Mouse (Mus musculus): ENCODE data around the gene Bmp6. TPM values are rescaled to one million over a fixed set of nuclear protein-coding genes. Genes with fewer than 3 reads are reported as not detected.

The Bmp6 gene
- polyA plus RNA-seq, 1 experiment from 2014 or later: 0.27 TPM

DNA sequence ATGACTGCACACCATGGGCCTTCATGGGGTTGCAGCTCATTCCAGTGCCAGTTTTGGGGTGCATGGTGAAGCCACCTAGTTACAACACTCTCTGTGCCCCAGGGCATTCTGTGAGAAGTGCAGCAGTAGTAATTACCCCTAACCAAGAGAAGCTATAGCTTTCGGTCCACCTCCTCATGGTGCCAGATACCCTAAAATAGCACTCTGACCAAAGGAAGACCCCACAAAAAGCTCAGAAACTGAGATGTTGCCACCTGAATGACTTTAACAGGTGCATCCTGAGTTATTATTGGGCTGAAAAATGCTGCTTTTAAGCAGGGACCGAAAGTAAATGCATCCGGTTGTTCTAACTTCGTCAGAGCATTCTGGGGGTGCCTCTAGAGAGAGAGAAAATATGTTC is 186.6 kb downstream of the Bmp6 start:
- H3K4me2 ChIP-seq: no peak overlapping the region
- WGBS: 91% methylated on average over 4 of the region's 4 CpGs
- no peaks in the 10 kb centered on the region for H3K36me3 ChIP-seq (ENCODE audit: control insufficient read depth, insufficient read depth, low read length)
- DNase-seq (ENCODE audit: low spot score) (no peak), ATAC-seq (replicated peaks; ENCODE audit: low FRiP score) (no peak)
- peaks cover 5% of the 10 kb centered on the region; the same call in 1 of the 2 replicates for H3K27me3 ChIP-seq (replicated peaks; ENCODE audit: control insufficient read depth, insufficient read depth, low read length)
- H3K4me1 ChIP-seq (replicated peaks; ENCODE audit: control insufficient read depth, insufficient read depth, low read length): peaks cover 14% of the 10 kb centered on the region
- H3K9ac ChIP-seq (ENCODE audit: low read depth, low read length): no peak overlapping the region
- H3K9me3 ChIP-seq (ENCODE audit: control insufficient read depth, low read length): no peaks in the 10 kb centered on the region
- H3K27ac ChIP-seq (ENCODE audit: low read depth, low read length): no peak overlapping the region
- no peak overlapping the region for H3K4me3 ChIP-seq (ENCODE audit: low read depth, low read length)

DNA sequence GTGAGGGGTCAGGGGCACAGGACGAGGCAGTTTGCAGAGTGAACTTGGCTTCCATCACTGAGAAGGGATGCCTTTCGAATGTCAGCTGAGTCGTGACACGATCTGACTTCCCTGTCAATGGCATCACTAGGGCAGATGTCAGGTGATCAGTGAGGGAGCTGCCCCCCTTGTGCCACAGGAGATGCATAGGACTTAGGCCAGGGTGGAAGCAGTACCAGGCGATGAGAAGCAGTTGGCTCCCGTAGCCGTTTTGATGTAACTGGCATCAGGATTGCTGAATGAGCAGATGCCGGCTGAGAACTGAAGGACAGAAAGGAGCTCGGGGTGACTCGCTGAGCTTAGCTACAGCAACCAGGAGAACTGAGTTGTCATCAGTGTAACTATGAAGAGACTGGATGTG is 188.6 kb downstream of the Bmp6 start:
- no peak overlapping the region for H3K9ac ChIP-seq (ENCODE audit: low read depth, low read length)
- H3K27me3 ChIP-seq (replicated peaks; ENCODE audit: control insufficient read depth, insufficient read depth, low read length): peaks cover 5% of the 10 kb centered on the region; the same call in 1 of the 2 replicates
- no peak overlapping the region for H3K4me3 ChIP-seq (ENCODE audit: low read depth, low read length)
- peaks cover 6% of the 10 kb centered on the region for H3K4me1 ChIP-seq (replicated peaks; ENCODE audit: control insufficient read depth, insufficient read depth, low read length)
- ATAC-seq (replicated peaks; ENCODE audit: low FRiP score) (no peak), DNase-seq (ENCODE audit: low spot score) (no peak)
- no peak overlapping the region for H3K27ac ChIP-seq (ENCODE audit: low read depth, low read length)
- no peaks in the 10 kb centered on the region for H3K36me3 ChIP-seq (ENCODE audit: control insufficient read depth, insufficient read depth, low read length)
- no peaks in the 10 kb centered on the region for H3K9me3 ChIP-seq (ENCODE audit: control insufficient read depth, low read length)
- WGBS: 78% methylated on average over 10 of the region's 10 CpGs
- H3K4me2 ChIP-seq: no peak overlapping the region

DNA sequence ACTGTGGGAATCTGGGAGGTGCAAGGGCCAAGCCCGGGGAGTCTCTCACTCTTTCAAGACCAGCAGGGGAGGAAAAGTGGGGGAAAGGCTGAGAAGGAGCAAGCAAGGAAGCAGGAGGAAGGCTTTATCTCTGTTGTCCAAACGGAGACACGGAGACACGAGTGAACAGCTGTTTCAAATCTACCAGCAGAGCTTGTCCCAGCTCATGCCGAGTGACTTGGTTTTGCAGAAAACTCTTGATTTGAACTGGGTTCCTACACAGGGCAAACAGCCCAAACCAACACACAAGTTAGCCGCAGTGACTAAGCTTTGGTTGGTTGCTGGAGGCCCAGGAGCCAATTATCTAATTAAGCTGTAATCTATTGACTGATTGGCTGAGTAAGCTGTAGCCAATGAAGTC is 189.1 kb downstream of the Bmp6 start:
- 29% methylated on average over 6 of the region's 6 CpGs for WGBS
- Histone ChIP-seq H3K9ac (ENCODE audit: low read depth, low read length) (no peak overlapping the region), H3K4me2 (no peak overlapping the region), H3K4me1 (replicated peaks; ENCODE audit: control insufficient read depth, insufficient read depth, low read length) (peaks cover under 1% of the 10 kb centered on the region), H3K36me3 (ENCODE audit: control insufficient read depth, insufficient read depth, low read length) (no peaks in the 10 kb centered on the region), H3K27ac (ENCODE audit: low read depth, low read length) (no peak overlapping the region), H3K9me3 (ENCODE audit: control insufficient read depth, low read length) (no peaks in the 10 kb centered on the region), H3K4me3 (ENCODE audit: low read depth, low read length) (no peak overlapping the region), H3K27me3 (replicated peaks; ENCODE audit: control insufficient read depth, insufficient read depth, low read length) (peaks cover 5% of the 10 kb centered on the region; the same call in 1 of the 2 replicates)
- DNase-seq (ENCODE audit: low spot score): no peak
- no peak for ATAC-seq (replicated peaks; ENCODE audit: low FRiP score)

DNA sequence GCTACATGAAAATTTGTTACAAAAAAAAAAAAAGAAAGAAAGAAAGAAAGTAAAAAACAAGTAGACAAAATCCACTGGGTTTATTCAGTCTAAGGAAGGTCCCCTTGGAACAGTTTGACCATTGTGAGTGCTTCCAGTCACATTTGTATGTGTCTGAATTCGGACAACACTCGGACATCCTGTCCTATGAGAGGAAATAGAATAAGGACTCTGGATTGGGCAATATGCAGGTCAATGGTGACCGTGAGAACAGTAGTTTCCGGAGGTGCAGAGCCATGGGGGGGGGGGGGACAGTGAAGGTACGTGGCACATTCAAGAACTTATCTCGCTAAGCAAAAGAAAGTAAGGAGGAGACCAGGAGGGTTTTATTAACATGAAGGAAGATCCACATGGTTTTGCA is 189.8 kb downstream of the Bmp6 start:
- Histone ChIP-seq H3K36me3 (ENCODE audit: control insufficient read depth, insufficient read depth, low read length) (no peaks in the 10 kb centered on the region), H3K9ac (ENCODE audit: low read depth, low read length) (no peak overlapping the region), H3K9me3 (ENCODE audit: control insufficient read depth, low read length) (no peaks in the 10 kb centered on the region), H3K27ac (ENCODE audit: low read depth, low read length) (no peak overlapping the region), H3K4me3 (ENCODE audit: low read depth, low read length) (no peak overlapping the region), H3K4me2 (no peak overlapping the region), H3K4me1 (replicated peaks; ENCODE audit: control insufficient read depth, insufficient read depth, low read length) (no peaks in the 10 kb centered on the region), H3K27me3 (replicated peaks; ENCODE audit: control insufficient read depth, insufficient read depth, low read length) (peaks cover 5% of the 10 kb centered on the region; the same call in 1 of the 2 replicates)
- DNase-seq (ENCODE audit: low spot score): no peak
- WGBS: 62% methylated on average over 6 of the region's 6 CpGs
- ATAC-seq (replicated peaks; ENCODE audit: low FRiP score): no peak

DNA sequence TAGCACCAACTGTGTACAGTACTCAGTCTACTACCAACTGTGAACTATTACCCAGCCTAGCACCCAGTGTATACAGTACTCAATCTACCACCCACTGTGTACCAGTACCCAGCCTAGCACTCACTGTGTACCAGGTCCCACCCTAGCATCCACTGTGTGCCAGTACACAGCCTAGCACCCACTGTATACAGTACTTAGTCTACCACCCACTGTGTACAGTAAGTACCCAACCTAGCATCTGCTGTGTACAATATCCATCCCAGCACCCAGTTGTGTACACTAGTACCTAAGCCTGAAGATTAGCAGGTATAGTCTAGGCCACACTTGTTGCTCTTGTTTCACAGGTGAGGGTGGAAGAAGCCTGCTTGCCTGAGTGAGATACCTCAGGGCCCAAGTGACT is 192.6 kb downstream of the Bmp6 start:
- H3K4me1 ChIP-seq (replicated peaks; ENCODE audit: control insufficient read depth, insufficient read depth, low read length): no peaks in the 10 kb centered on the region
- H3K27ac ChIP-seq (ENCODE audit: low read depth, low read length): no peak overlapping the region
- H3K9me3 ChIP-seq (ENCODE audit: control insufficient read depth, low read length): no peaks in the 10 kb centered on the region
- no peaks in the 10 kb centered on the region for H3K36me3 ChIP-seq (ENCODE audit: control insufficient read depth, insufficient read depth, low read length)
- H3K4me2 ChIP-seq: no peak overlapping the region
- peaks cover 5% of the 10 kb centered on the region; the same call in 1 of the 2 replicates for H3K27me3 ChIP-seq (replicated peaks; ENCODE audit: control insufficient read depth, insufficient read depth, low read length)
- no peak overlapping the region for H3K4me3 ChIP-seq (ENCODE audit: low read depth, low read length)
- H3K9ac ChIP-seq (ENCODE audit: low read depth, low read length): no peak overlapping the region
- ATAC-seq (replicated peaks; ENCODE audit: low FRiP score) (no peak), DNase-seq (ENCODE audit: low spot score) (no peak)

DNA sequence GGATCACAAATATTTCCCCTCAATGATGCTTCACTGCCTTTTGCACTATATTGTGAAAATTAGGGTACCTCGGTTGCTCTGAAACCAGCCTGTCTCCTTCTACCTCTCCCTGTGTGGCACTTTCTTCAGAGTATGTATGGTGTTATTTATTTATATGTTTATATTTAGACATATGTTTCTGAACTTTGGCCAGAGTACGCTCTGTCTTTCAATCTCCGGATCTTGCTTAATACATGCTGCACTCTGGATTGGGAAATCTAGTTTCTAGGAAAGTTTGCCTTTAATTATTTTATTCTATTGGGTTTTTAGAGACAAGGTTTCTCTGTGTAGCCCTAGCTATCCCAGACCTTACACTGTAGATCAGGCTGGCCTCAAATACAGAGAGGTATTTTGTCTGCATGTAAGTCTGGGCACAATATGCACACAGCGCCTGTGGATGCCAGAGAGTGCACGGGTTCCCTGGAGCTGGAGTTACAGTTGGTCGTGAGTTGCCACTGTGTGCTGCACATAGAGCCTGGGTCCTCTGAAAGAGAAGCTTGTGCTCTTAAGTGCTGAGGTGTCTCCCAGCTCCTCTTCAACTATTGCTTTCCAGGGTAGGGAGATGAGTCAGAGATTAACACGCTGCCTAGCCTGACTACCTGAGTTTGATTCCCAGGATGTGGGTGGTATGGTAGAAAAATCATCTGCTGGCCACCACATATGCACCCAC is 194.4 kb downstream of the Bmp6 start:
- ATAC-seq (replicated peaks; ENCODE audit: low FRiP score) (no peak), DNase-seq (ENCODE audit: low spot score) (no peak)
- Histone ChIP-seq H3K4me3 (ENCODE audit: low read depth, low read length) (no peak overlapping the region), H3K27me3 (replicated peaks; ENCODE audit: control insufficient read depth, insufficient read depth, low read length) (no peaks in the 10 kb centered on the region), H3K9ac (ENCODE audit: low read depth, low read length) (no peak overlapping the region), H3K4me2 (no peak overlapping the region), H3K9me3 (ENCODE audit: control insufficient read depth, low read length) (no peaks in the 10 kb centered on the region), H3K27ac (ENCODE audit: low read depth, low read length) (no peak overlapping the region), H3K4me1 (replicated peaks; ENCODE audit: control insufficient read depth, insufficient read depth, low read length) (no peaks in the 10 kb centered on the region), H3K36me3 (ENCODE audit: control insufficient read depth, insufficient read depth, low read length) (no peaks in the 10 kb centered on the region)
- 83% methylated on average over 7 of the region's 7 CpGs for WGBS

DNA sequence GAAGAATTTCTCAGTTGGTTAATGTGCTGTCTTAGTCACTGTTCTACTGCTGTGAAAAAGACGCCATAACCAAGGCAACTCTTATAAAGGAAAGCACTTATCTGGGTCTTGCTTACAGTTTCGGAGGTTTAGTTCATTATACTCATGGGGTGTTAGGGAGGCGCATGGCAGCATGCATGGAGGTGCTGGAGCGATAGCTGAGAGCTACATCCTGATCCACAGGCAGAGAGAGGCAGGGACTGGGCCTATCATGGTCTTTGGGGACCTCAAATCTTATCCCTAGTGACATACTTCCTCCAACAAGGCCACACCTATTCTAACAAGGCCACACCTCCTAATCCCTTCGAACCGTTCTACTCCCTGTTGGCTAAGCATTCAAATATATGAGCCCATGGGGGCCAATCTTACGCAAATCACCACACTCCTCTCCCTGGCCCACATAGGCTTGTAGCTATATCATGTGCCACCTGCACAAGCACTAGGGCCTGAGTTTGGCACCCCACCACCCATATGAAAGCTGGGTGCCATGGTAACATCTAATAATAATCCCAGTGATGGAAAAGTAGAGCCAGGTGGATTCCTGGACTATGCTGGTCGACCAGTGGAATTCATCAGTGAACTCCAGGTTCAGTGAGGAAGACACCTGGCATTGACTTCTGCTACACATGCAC is 198.7 kb downstream of the Bmp6 start:
- Histone ChIP-seq H3K27me3 (replicated peaks; ENCODE audit: control insufficient read depth, insufficient read depth, low read length) (no peaks in the 10 kb centered on the region), H3K27ac (ENCODE audit: low read depth, low read length) (no peak overlapping the region), H3K36me3 (ENCODE audit: control insufficient read depth, insufficient read depth, low read length) (no peaks in the 10 kb centered on the region), H3K4me3 (ENCODE audit: low read depth, low read length) (no peak overlapping the region), H3K4me1 (replicated peaks; ENCODE audit: control insufficient read depth, insufficient read depth, low read length) (no peaks in the 10 kb centered on the region), H3K9me3 (ENCODE audit: control insufficient read depth, low read length) (no peaks in the 10 kb centered on the region), H3K4me2 (no peak overlapping the region), H3K9ac (ENCODE audit: low read depth, low read length) (no peak overlapping the region)
- no peak for ATAC-seq (replicated peaks; ENCODE audit: low FRiP score)
- no peak for DNase-seq (ENCODE audit: low spot score)
- 75% methylated on average over 8 of the region's 8 CpGs for WGBS

DNA sequence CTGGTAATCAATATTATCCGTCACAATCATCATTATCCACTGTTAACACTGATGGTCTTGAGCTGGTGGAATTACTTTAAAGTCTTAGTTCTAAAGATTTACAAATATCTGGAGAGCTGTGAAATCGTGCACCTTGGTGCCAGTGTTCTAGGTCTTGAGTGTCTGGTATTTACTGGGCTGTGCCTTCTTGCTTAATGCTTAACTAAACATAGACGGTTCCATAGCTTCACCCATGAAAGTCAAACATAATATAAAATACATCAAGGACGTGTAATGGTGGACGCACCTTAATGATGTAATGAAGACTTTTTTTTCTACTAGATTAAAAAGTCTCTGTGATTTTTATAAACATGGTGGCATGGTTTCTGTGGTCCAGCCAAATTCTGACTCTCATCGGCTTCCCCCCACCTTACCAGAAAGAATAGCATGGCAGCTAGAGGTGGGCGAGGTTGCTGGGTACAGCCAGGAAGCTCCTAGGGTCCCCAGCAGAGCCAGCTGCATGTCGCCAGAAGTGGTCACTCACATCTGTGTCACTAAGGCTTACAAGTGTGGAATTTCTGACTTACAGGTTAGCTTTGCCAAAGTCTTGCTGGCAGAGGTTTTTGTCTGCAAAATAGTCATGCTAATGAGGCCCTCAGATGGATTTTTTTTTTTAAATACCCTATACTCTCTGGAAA is 200.0 kb downstream of the Bmp6 start:
- no peak for ATAC-seq (replicated peaks; ENCODE audit: low FRiP score)
- no peaks in the 10 kb centered on the region for H3K4me1 ChIP-seq (replicated peaks; ENCODE audit: control insufficient read depth, insufficient read depth, low read length)

More for the DNA sequence above, 200.0 kb downstream of the Bmp6 start:
- no peak overlapping the region for H3K4me2 ChIP-seq
- no peak overlapping the region for H3K9ac ChIP-seq (ENCODE audit: low read depth, low read length)
- H3K27me3 ChIP-seq (replicated peaks; ENCODE audit: control insufficient read depth, insufficient read depth, low read length): no peaks in the 10 kb centered on the region
- WGBS: 80% methylated on average over 8 of the region's 8 CpGs
- no peaks in the 10 kb centered on the region for H3K36me3 ChIP-seq (ENCODE audit: control insufficient read depth, insufficient read depth, low read length)
- no peak overlapping the region for H3K4me3 ChIP-seq (ENCODE audit: low read depth, low read length)
- no peak for DNase-seq (ENCODE audit: low spot score)
- H3K27ac ChIP-seq (ENCODE audit: low read depth, low read length): no peak overlapping the region
- H3K9me3 ChIP-seq (ENCODE audit: control insufficient read depth, low read length): no peaks in the 10 kb centered on the region

Data from liver, embryonic 11.5 days (tissue).